Mouse (Mus musculus) megakaryocyte, embryonic 14.5 days (primary cell): Measurements from ENCODE around the gene Ubxn6.

Source experiments
- FLI1 ChIP-seq: IDR thresholded peaks from 2 replicates; pipeline ENCODE4 v1.6.1; 2012; ENCODE audit warnings: low read length, inconsistent platforms, mixed read lengths
- GATA1 ChIP-seq: IDR thresholded peaks from 3 replicates; pipeline ENCODE4 v1.6.1; 2012; ENCODE audit warnings: mixed read lengths, low read length, inconsistent platforms, borderline replicate concordance

DNA sequence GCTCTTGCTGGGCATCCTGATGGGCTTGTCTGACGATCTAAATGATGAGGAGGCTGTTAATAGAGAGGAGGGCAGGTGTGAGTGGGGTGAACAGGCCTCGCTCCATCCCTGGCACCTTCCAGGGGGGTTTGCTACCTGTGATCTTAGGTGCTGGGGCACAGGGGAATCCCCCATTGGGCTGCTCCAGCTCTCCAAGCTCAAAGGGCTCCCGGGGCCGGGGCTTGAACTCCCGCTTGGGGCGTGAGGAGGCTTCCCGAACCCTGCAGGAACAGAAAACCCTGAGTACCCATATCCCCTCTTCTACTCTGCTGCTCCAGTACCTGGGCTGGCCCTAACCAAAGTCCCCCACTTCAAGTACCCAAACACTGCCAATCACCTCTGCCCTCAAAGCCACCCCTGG lies 57.0 kb downstream of the Ubxn6 start:
- TF ChIP-seq GATA1 (no peak), FLI1 (no peak)
